Mouse (Mus musculus): ENCODE results near the gene Ddr2. TPM values are rescaled to one million over a fixed set of nuclear protein-coding genes. Genes with fewer than 3 reads are reported as not detected.
A peak's percentile ranks its signal among the peaks of the same experiment; 100 is the strongest.

Ddr2 gene
- polyA plus RNA-seq, 1 experiment from 2014 or later: 85.2 TPM

GRCm38 (mm10) chr1:169946004-169946403 is 164.6 kb downstream of the Ddr2 start:
- WGBS: 77% methylated on average over 3 of the region's 3 CpGs
- no peak overlapping the region for H3K4me2 ChIP-seq (ENCODE audit: low read depth, low read length)
- H3K9me3 ChIP-seq (ENCODE audit: control insufficient read depth, low read length): peaks cover 10% of the 10 kb centered on the region
- H3K4me1 ChIP-seq (ENCODE audit: control insufficient read depth, insufficient read depth, low read length): no peaks in the 10 kb centered on the region
- DNase-seq (ENCODE audit: low spot score) (no peak), ATAC-seq (ENCODE audit: low read depth) (no peak)
- H3K27me3 ChIP-seq (replicated peaks; ENCODE audit: control insufficient read depth, insufficient read depth, low read length): no peaks in the 10 kb centered on the region
- H3K4me3 ChIP-seq (ENCODE audit: low read depth, low read length): no peak overlapping the region
- H3K27ac ChIP-seq (replicated peaks; ENCODE audit: low read depth, low read length): no peak overlapping the region
- no peak overlapping the region for H3K9ac ChIP-seq (ENCODE audit: low read depth, low read length)
- no peaks in the 10 kb centered on the region for H3K36me3 ChIP-seq (ENCODE audit: control insufficient read depth, insufficient read depth, low read length)

- H3K4me2 ChIP-seq (ENCODE audit: low read depth, low read length): no peak overlapping the region
- peak; percentile 62 for DNase-seq (ENCODE audit: low spot score)
- no peak for ATAC-seq (ENCODE audit: low read depth)
- no peaks in the 10 kb centered on the region for H3K27me3 ChIP-seq (replicated peaks; ENCODE audit: control insufficient read depth, insufficient read depth, low read length)
- no peak overlapping the region for H3K4me3 ChIP-seq (ENCODE audit: low read depth, low read length)
- no peaks in the 10 kb centered on the region for H3K36me3 ChIP-seq (ENCODE audit: control insufficient read depth, insufficient read depth, low read length)
- WGBS: 13% methylated on average over 2 of the region's 2 CpGs
- H3K9ac ChIP-seq (ENCODE audit: low read depth, low read length): no peak overlapping the region
- no peaks in the 10 kb centered on the region for H3K9me3 ChIP-seq (ENCODE audit: control insufficient read depth, low read length)
- H3K4me1 ChIP-seq (ENCODE audit: control insufficient read depth, insufficient read depth, low read length): no peaks in the 10 kb centered on the region
- H3K27ac ChIP-seq (replicated peaks; ENCODE audit: low read depth, low read length): no peak overlapping the region
Measured at GRCm38 (mm10) chr1:169939345-169939744, 171.2 kb downstream of the Ddr2 start.

GRCm38 (mm10) chr1:169934005-169934725 is 176.4 kb downstream of the Ddr2 start:
- WGBS: 50% methylated on average over 16 of the region's 16 CpGs
- Histone ChIP-seq H3K4me1 (ENCODE audit: control insufficient read depth, insufficient read depth, low read length) (no peaks in the 10 kb centered on the region), H3K36me3 (ENCODE audit: control insufficient read depth, insufficient read depth, low read length) (no peaks in the 10 kb centered on the region), H3K27me3 (replicated peaks; ENCODE audit: control insufficient read depth, insufficient read depth, low read length) (no peaks in the 10 kb centered on the region), H3K4me3 (ENCODE audit: low read depth, low read length) (no peak overlapping the region), H3K4me2 (ENCODE audit: low read depth, low read length) (peak overlapping the region; percentile 4; the same call in 1 of the 2 replicates), H3K9ac (ENCODE audit: low read depth, low read length) (no peak overlapping the region), H3K9me3 (ENCODE audit: control insufficient read depth, low read length) (no peaks in the 10 kb centered on the region), H3K27ac (replicated peaks; ENCODE audit: low read depth, low read length) (no peak overlapping the region)
- ATAC-seq (ENCODE audit: low read depth) (no peak), DNase-seq (ENCODE audit: low spot score) (peak; percentile 74)

- DNase-seq (ENCODE audit: low spot score) (no peak), ATAC-seq (ENCODE audit: low read depth) (peak; percentile 56; the same call in 1 of the 2 replicates)
- Histone ChIP-seq H3K4me2 (ENCODE audit: low read depth, low read length) (no peak overlapping the region), H3K27me3 (replicated peaks; ENCODE audit: control insufficient read depth, insufficient read depth, low read length) (no peaks in the 10 kb centered on the region), H3K9ac (ENCODE audit: low read depth, low read length) (no peak overlapping the region), H3K4me1 (ENCODE audit: control insufficient read depth, insufficient read depth, low read length) (peaks cover 7% of the 10 kb centered on the region; the same call in 1 of the 2 replicates), H3K9me3 (ENCODE audit: control insufficient read depth, low read length) (no peaks in the 10 kb centered on the region), H3K36me3 (ENCODE audit: control insufficient read depth, insufficient read depth, low read length) (no peaks in the 10 kb centered on the region), H3K4me3 (ENCODE audit: low read depth, low read length) (no peak overlapping the region), H3K27ac (replicated peaks; ENCODE audit: low read depth, low read length) (no peak overlapping the region)
- 61% methylated on average over 7 of the region's 7 CpGs for WGBS
Measured at GRCm38 (mm10) chr1:169932122-169932746, 178.3 kb downstream of the Ddr2 start.

- H3K27ac ChIP-seq (replicated peaks; ENCODE audit: low read depth, low read length): no peak overlapping the region
- H3K4me3 ChIP-seq (ENCODE audit: low read depth, low read length): no peak overlapping the region
- peaks cover 7% of the 10 kb centered on the region; the same call in 1 of the 2 replicates for H3K4me1 ChIP-seq (ENCODE audit: control insufficient read depth, insufficient read depth, low read length)
- no peaks in the 10 kb centered on the region for H3K27me3 ChIP-seq (replicated peaks; ENCODE audit: control insufficient read depth, insufficient read depth, low read length)
- no peak overlapping the region for H3K4me2 ChIP-seq (ENCODE audit: low read depth, low read length)
- 76% methylated on average over 7 of the region's 7 CpGs for WGBS
- no peak overlapping the region for H3K9ac ChIP-seq (ENCODE audit: low read depth, low read length)
- no peaks in the 10 kb centered on the region for H3K9me3 ChIP-seq (ENCODE audit: control insufficient read depth, low read length)
- H3K36me3 ChIP-seq (ENCODE audit: control insufficient read depth, insufficient read depth, low read length): no peaks in the 10 kb centered on the region
- ATAC-seq (ENCODE audit: low read depth): no peak
- DNase-seq (ENCODE audit: low spot score): no peak
Measured at GRCm38 (mm10) chr1:169931698-169932097, 178.9 kb downstream of the Ddr2 start.

- 15% methylated on average over 12 of the region's 12 CpGs for WGBS
- H3K36me3 ChIP-seq (ENCODE audit: control insufficient read depth, insufficient read depth, low read length): no peaks in the 10 kb centered on the region
- H3K27ac ChIP-seq (replicated peaks; ENCODE audit: low read depth, low read length): no peak within 1 kb of the TSS
- no peak for DNase-seq (ENCODE audit: low spot score)
- peak within 1 kb of the TSS; percentile 12; the same call in 1 of the 2 replicates for H3K4me3 ChIP-seq (ENCODE audit: low read depth, low read length)
- H3K4me2 ChIP-seq (ENCODE audit: low read depth, low read length): peak within 1 kb of the TSS; percentile 47
- no peaks in the 10 kb centered on the region for H3K9me3 ChIP-seq (ENCODE audit: control insufficient read depth, low read length)
- peaks cover 7% of the 10 kb centered on the region; the same call in 1 of the 2 replicates for H3K4me1 ChIP-seq (ENCODE audit: control insufficient read depth, insufficient read depth, low read length)
- peak; percentile 31; the same call in 1 of the 2 replicates for ATAC-seq (ENCODE audit: low read depth)
- H3K27me3 ChIP-seq (replicated peaks; ENCODE audit: control insufficient read depth, insufficient read depth, low read length): no peaks in the 10 kb centered on the region
- H3K9ac ChIP-seq (ENCODE audit: low read depth, low read length): 0 out of 2 replicates have a peak within 1 kb of the TSS, but pooled peaks have one; percentile 22
Measured at GRCm38 (mm10) chr1:169928454-169928971, 182.0 kb downstream of the Ddr2 start, which contains the start of gene Ccdc190. Ccdc190 (plus strand) TSS chr1:169928648.

- peak; percentile 69 for ATAC-seq (ENCODE audit: low read depth)
- 64% methylated on average over 8 of the region's 8 CpGs for WGBS
Measured at GRCm38 (mm10) chr1:169927753-169928369, 182.7 kb downstream of the Ddr2 start.

GRCm38 (mm10) chr1:169924567-169924966 is 186.0 kb downstream of the Ddr2 start:
- no peak overlapping the region for H3K4me3 ChIP-seq (ENCODE audit: low read depth, low read length)
- ATAC-seq (ENCODE audit: low read depth) (no peak), DNase-seq (ENCODE audit: low spot score) (no peak)
- no peak overlapping the region for H3K9ac ChIP-seq (ENCODE audit: low read depth, low read length)
- no peaks in the 10 kb centered on the region for H3K27me3 ChIP-seq (replicated peaks; ENCODE audit: control insufficient read depth, insufficient read depth, low read length)
- no peak overlapping the region for H3K4me2 ChIP-seq (ENCODE audit: low read depth, low read length)
- H3K36me3 ChIP-seq (ENCODE audit: control insufficient read depth, insufficient read depth, low read length): no peaks in the 10 kb centered on the region
- peaks cover 7% of the 10 kb centered on the region; the same call in 1 of the 2 replicates for H3K4me1 ChIP-seq (ENCODE audit: control insufficient read depth, insufficient read depth, low read length)
- 77% methylated on average over 2 of the region's 2 CpGs for WGBS
- H3K9me3 ChIP-seq (ENCODE audit: control insufficient read depth, low read length): no peaks in the 10 kb centered on the region
- H3K27ac ChIP-seq (replicated peaks; ENCODE audit: low read depth, low read length): no peak overlapping the region

More at GRCm38 (mm10) chr1:169927753-169928369, 182.7 kb downstream of the Ddr2 start:
- Histone ChIP-seq H3K9ac (ENCODE audit: low read depth, low read length) (no peak overlapping the region), H3K27ac (replicated peaks; ENCODE audit: low read depth, low read length) (no peak overlapping the region), H3K4me2 (ENCODE audit: low read depth, low read length) (peak overlapping the region; percentile 47; the same call in 1 of the 2 replicates), H3K4me3 (ENCODE audit: low read depth, low read length) (no peak overlapping the region), H3K4me1 (ENCODE audit: control insufficient read depth, insufficient read depth, low read length) (peaks cover 7% of the 10 kb centered on the region; the same call in 1 of the 2 replicates), H3K36me3 (ENCODE audit: control insufficient read depth, insufficient read depth, low read length) (no peaks in the 10 kb centered on the region), H3K27me3 (replicated peaks; ENCODE audit: control insufficient read depth, insufficient read depth, low read length) (no peaks in the 10 kb centered on the region), H3K9me3 (ENCODE audit: control insufficient read depth, low read length) (no peaks in the 10 kb centered on the region)
- DNase-seq (ENCODE audit: low spot score): no peak
